Comparison of ENCODE assay signal across 8 mouse cellular contexts in the genomic region with DNA sequence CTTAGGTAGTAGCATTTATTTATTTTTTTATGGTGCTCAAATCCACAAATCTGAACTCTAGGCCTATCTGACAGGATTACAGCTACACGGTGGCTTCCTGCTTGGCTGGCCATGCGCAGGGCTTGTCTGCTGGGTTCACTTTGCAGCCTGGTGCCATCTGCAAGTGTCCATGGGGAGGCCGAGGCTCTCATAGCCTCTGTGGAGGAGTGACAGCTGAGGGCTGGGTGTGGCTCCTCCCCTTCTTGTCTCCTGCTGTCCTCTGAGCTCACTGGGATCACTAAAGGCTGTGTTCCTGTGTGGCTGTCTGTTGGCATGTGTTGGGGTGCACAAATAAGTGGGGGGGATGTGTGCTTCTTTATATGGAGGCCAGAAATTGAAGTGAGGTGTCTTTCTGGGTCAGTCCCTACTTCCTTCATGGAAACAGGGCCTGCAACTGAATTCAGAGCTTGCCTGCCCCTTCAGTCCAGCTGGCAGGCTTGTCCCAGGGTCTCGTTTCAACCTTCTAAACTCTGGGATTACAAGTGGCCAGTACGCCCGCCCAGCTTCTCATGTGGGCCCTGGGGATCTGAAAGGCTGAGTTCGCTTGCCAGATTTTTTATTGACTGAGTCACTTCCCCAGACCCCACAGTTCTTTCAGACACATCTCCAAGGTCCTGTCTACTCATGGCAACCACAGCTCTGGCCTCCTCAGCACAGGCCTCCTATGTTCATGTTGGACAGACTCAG. TPM values are rescaled to one million over a fixed set of nuclear protein-coding genes. Genes with fewer than 3 reads are reported as not detected.
DNase-seq lines count a peak whose midpoint lies in the region; ATAC-seq and TF ChIP-seq lines count a peak whose summit lies in the region.
"Had no signal": no experiment of that assay in that cellular context is flagged by ENCODE, and none has a peak within 500 bp of the region (broad histone marks: within the 10 kb centered on the region; RNA-seq: fewer than 3 reads in every experiment).

No protein-coding gene starts in this region.

- no peaks in the 10 kb centered on the region for H3K36me3 ChIP-seq in lung, embryonic 16.5 days (ENCODE audit: control insufficient read depth, insufficient read depth, low read length)
- H3K36me3 ChIP-seq in hindbrain, embryonic 13.5 days: no peaks in the 10 kb centered on the region
- no peaks in the 10 kb centered on the region for H3K36me3 ChIP-seq in stomach, embryonic 15.5 days

- intact Hi-C loops in left cerebral cortex, postnatal 14 days (cut with DNase I): no loop called here

- DNase-seq in lung, postnatal 36 days: no peak
- DNase-seq in left cerebral cortex, postnatal 14 days (ENCODE audit: low spot score in 2 of 2): no peak

- no peak overlapping the region for H3K4me2 ChIP-seq in lung, embryonic 16.5 days (ENCODE audit: low read depth, low read length)
- H3K4me2 ChIP-seq in hindbrain, embryonic 13.5 days: no peak overlapping the region
- H3K4me2 ChIP-seq in stomach, embryonic 15.5 days: no peak overlapping the region

- no peak overlapping the region for H3K4me3 ChIP-seq in lung, embryonic 16.5 days (ENCODE audit: low read length)
- H3K4me3 ChIP-seq in embryonic fibroblast, embryonic 13.5 days (ENCODE audit: insufficient read depth, low read length): no peak overlapping the region
- no peak overlapping the region for H3K4me3 ChIP-seq in hindbrain, embryonic 13.5 days
- H3K4me3 ChIP-seq in stomach, embryonic 15.5 days (replicated peaks): no peak overlapping the region

- H3K27me3 ChIP-seq in lung, embryonic 16.5 days (ENCODE audit: control insufficient read depth, insufficient read depth, low read depth, low read length): no peaks in the 10 kb centered on the region; the same call in 1 of the 2 replicates
- 0 out of 2 replicates have a peak, but pooled peaks cover 6% of the 10 kb centered on the region for H3K27me3 ChIP-seq in hindbrain, embryonic 13.5 days
- H3K27me3 ChIP-seq in stomach, embryonic 15.5 days (replicated peaks): no peaks in the 10 kb centered on the region

- 0 out of 2 replicates have a peak, but pooled peaks have one; percentile 30 for TF ChIP-seq POLR2A in embryonic fibroblast, embryonic 13.5 days (IDR thresholded peaks at IDR 0.05; ENCODE audit: low read depth, low read length)

- no peak for TF ChIP-seq CTCF in embryonic fibroblast, embryonic 13.5 days (IDR thresholded peaks at IDR 0.05; ENCODE audit: borderline replicate concordance, insufficient read depth, low read length)

- ATAC-seq in lung, embryonic 16.5 days (ENCODE audit: low read depth): peak; percentile 21; the same call in 1 of the 2 replicates
- ATAC-seq in hindbrain, embryonic 13.5 days (ENCODE audit: low FRiP score): no peak
- no peak for ATAC-seq in stomach, embryonic 15.5 days (ENCODE audit: insufficient read depth, low FRiP score, low read depth)
- ATAC-seq in megakaryocyte progenitor cell, adult 5-6 weeks (replicated peaks; ENCODE audit: poor library complexity): no peak

- no peak overlapping the region; the same call in 1 of the 2 replicates for H3K27ac ChIP-seq in lung, embryonic 16.5 days (ENCODE audit: low read length)
- peak overlapping the region; percentile 87 for H3K27ac ChIP-seq in embryonic fibroblast, embryonic 13.5 days (ENCODE audit: insufficient read depth, low read length)
- H3K27ac ChIP-seq in hindbrain, embryonic 13.5 days: peak overlapping the region; percentile 70
- H3K27ac ChIP-seq in stomach, embryonic 15.5 days: peak overlapping the region; percentile 48; the same call in 1 of the 2 replicates

- H3K9me3 ChIP-seq in lung, embryonic 16.5 days (ENCODE audit: control insufficient read depth, low read length): no peaks in the 10 kb centered on the region
- H3K9me3 ChIP-seq in hindbrain, embryonic 13.5 days: no peaks in the 10 kb centered on the region
- H3K9me3 ChIP-seq in stomach, embryonic 15.5 days: no peaks in the 10 kb centered on the region

- no peak overlapping the region for H3K9ac ChIP-seq in lung, embryonic 16.5 days (ENCODE audit: low read length)
- no peak overlapping the region for H3K9ac ChIP-seq in hindbrain, embryonic 13.5 days
- H3K9ac ChIP-seq in stomach, embryonic 15.5 days: no peak overlapping the region

- H3K4me1 ChIP-seq in lung, embryonic 16.5 days (replicated peaks; ENCODE audit: control insufficient read depth, insufficient read depth, low read length): peaks cover 38% of the 10 kb centered on the region
- peaks cover 15% of the 10 kb centered on the region for H3K4me1 ChIP-seq in embryonic fibroblast, embryonic 13.5 days (ENCODE audit: control insufficient read depth, insufficient read depth, low read length)
- peaks cover 42% of the 10 kb centered on the region for H3K4me1 ChIP-seq in hindbrain, embryonic 13.5 days (replicated peaks)
- H3K4me1 ChIP-seq in stomach, embryonic 15.5 days: peaks cover 35% of the 10 kb centered on the region

- WGBS in lung, embryonic 16.5 days: 35% methylated on average over 7 of the region's 7 CpGs
- WGBS in hindbrain, embryonic 13.5 days: 36% methylated on average over 7 of the region's 7 CpGs
- WGBS in stomach, embryonic 15.5 days: 56% methylated on average over 7 of the region's 7 CpGs

RNA-seq across cellular contexts. Expression of a gene that starts 12.7 kb away (rescaled TPM):
- 10.2 and 10.9 TPM in 2 replicates for polyA plus RNA-seq in lung, embryonic 16.5 days (2015; fragmentation: Nextera tagmentation; extraction: Ambion mirVana)
- 13.4 and 15.8 TPM in 2 replicates for polyA plus RNA-seq in embryonic fibroblast, embryonic 13.5 days (2011; ENCODE audit: insufficient read length, low read depth, missing spikeins)
- polyA plus RNA-seq in hindbrain, embryonic 13.5 days (2015; fragmentation: Nextera tagmentation; extraction: Ambion mirVana): 21.3 and 22.1 TPM in 2 replicates
- polyA plus RNA-seq in stomach, embryonic 15.5 days (2015; fragmentation: Nextera tagmentation; extraction: Ambion mirVana): 9.6 and 10.8 TPM in 2 replicates
- total RNA-seq in left cerebral cortex, postnatal 14 days (2021): 10 to 100 TPM; 49.0 to 57.3 TPM
- 32.0 and 32.6 TPM in 2 replicates for total RNA-seq in megakaryocyte progenitor cell, adult 5-6 weeks (2015)
- total RNA-seq in megakaryocyte progenitor cell, adult 5-6 weeks (2017): 10.0 and 11.2 TPM in 2 replicates

RNA-seq across cellular contexts. Expression of a gene that starts 38.3 kb away (rescaled TPM):
- 2.7 and 4.0 TPM in 2 replicates for polyA plus RNA-seq in lung, embryonic 16.5 days (2015; fragmentation: Nextera tagmentation; extraction: Ambion mirVana)
- not detected in 2 replicates for polyA plus RNA-seq in embryonic fibroblast, embryonic 13.5 days (2011; ENCODE audit: insufficient read length, low read depth, missing spikeins)
- polyA plus RNA-seq in hindbrain, embryonic 13.5 days (2015; fragmentation: Nextera tagmentation; extraction: Ambion mirVana): 2.2 and 2.6 TPM in 2 replicates
- polyA plus RNA-seq in stomach, embryonic 15.5 days (2015; fragmentation: Nextera tagmentation; extraction: Ambion mirVana): 0.80 and 0.94 TPM in 2 replicates
- total RNA-seq in left cerebral cortex, postnatal 14 days (2021): under 1 TPM in 1 of 2 experiments, not detected in 1; 0.47 TPM
- not detected in 2 replicates for total RNA-seq in megakaryocyte progenitor cell, adult 5-6 weeks (2015)
- total RNA-seq in megakaryocyte progenitor cell, adult 5-6 weeks (2017): not detected in 2 replicates
- total RNA-seq: common myeloid progenitor, adult 5-6 weeks had no signal
